Mouse (Mus musculus) MEL (cell line): ENCODE data around the gene Zfp512b. TPM values are rescaled to one million over a fixed set of nuclear protein-coding genes. Genes with fewer than 3 reads are reported as not detected.
A peak's percentile ranks its signal among the peaks of the same experiment; 100 is the strongest.

Experiments used
- DNase-seq: peaks from one replicate; pipeline ENCODE4 v3.0.0; 2011; ENCODE audit warnings: low read depth, low spot score
- H3K27ac ChIP-seq: 2 replicates; pipeline ENCODE4 v1.5.1; 2012; ENCODE audit warnings: low read depth, mild to moderate bottlenecking, control low read depth, low read length, moderate library complexity; ENCODE audit not compliant: control insufficient read depth
- H3K27me3 ChIP-seq, 2 experiments: fragments of 150-350 bp in 1 of 2; sonication (generic) in 1 of 2; 2 replicates each; pipeline ENCODE4 v1.6.1; 2012; ENCODE audit warnings: low read length in 2 of 2, mild to moderate bottlenecking in 2 of 2, improper control_type of control experiment in 1 of 2, moderate library complexity in 1 of 2; ENCODE audit not compliant: insufficient read depth in 2 of 2, control insufficient read depth in 1 of 2
- H3K36me3 ChIP-seq, 2 experiments: 2 replicates each; pipeline ENCODE4 v1.6.1; 2012 to 2014; ENCODE audit warnings: low read length in 2 of 2, improper control_type of control experiment in 1 of 2, inconsistent platforms in 1 of 2, mild to moderate bottlenecking in 1 of 2; ENCODE audit not compliant: insufficient read depth in 2 of 2, control insufficient read depth in 1 of 2
- H3K4me1 ChIP-seq, 2 experiments: fragments of 150-350 bp in 1 of 2; sonication (generic) in 1 of 2; 2 replicates each; pipeline ENCODE4 v1.6.1; 2012; ENCODE audit warnings: low read length in 2 of 2, improper control_type of control experiment in 1 of 2, mild to moderate bottlenecking in 1 of 2; ENCODE audit not compliant: insufficient read depth in 2 of 2, control insufficient read depth in 1 of 2
- H3K4me3 ChIP-seq, 2 experiments: fragments of 150-350 bp in 1 of 2; sonication (generic) in 1 of 2; 2 replicates each; pipeline ENCODE4 v1.5.1; 2012; ENCODE audit warnings: low read depth in 2 of 2, low read length in 2 of 2, mild to moderate bottlenecking in 2 of 2, moderate library complexity in 2 of 2, control low read depth in 1 of 2, improper control_type of control experiment in 1 of 2; ENCODE audit not compliant: control insufficient read depth in 1 of 2, insufficient read depth in 1 of 2
- H3K79me2 ChIP-seq: 2 replicates; pipeline ENCODE4 v1.6.1; 2012; ENCODE audit warnings: mild to moderate bottlenecking, low read length, moderate library complexity; ENCODE audit not compliant: control insufficient read depth, poor library complexity, insufficient read depth
- H3K9ac ChIP-seq: 2 replicates; pipeline ENCODE4 v1.6.1; 2012; ENCODE audit warnings: low read depth, mild to moderate bottlenecking, control low read depth, low read length, moderate library complexity; ENCODE audit not compliant: control insufficient read depth, poor library complexity, severe bottlenecking
- H3K9me3 ChIP-seq: fragments of 150-350 bp; sonication (generic); replicated peaks from 2 replicates; pipeline ENCODE4 v1.6.1; 2012; ENCODE audit warnings: mild to moderate bottlenecking, low read length, improper control_type of control experiment, moderate library complexity; ENCODE audit not compliant: insufficient read depth
- CHD1 ChIP-seq: IDR thresholded peaks from 2 replicates; pipeline ENCODE4 v1.6.1; 2012; ENCODE audit warnings: low read depth, mild to moderate bottlenecking, inconsistent platforms, low read length, improper control_type of control experiment
- E2F4 ChIP-seq: IDR thresholded peaks from 2 replicates; pipeline ENCODE4 v1.6.1; 2011; ENCODE audit warnings: low read depth, low read length, improper control_type of control experiment, borderline replicate concordance
- GATA1 ChIP-seq: IDR thresholded peaks from 2 replicates; pipeline ENCODE4 v1.6.1; 2011; ENCODE audit warnings: low read depth, low read length, improper control_type of control experiment
- NELFE ChIP-seq: IDR thresholded peaks from 2 replicates; pipeline ENCODE4 v1.6.1; 2011; ENCODE audit warnings: low read depth, low read length, improper control_type of control experiment
- POLR2AphosphoS2 ChIP-seq: IDR thresholded peaks from 2 replicates; pipeline ENCODE4 v1.6.1; 2011; ENCODE audit warnings: low read length, improper control_type of control experiment
- ZMIZ1 ChIP-seq: IDR thresholded peaks from 2 replicates; pipeline ENCODE4 v1.6.1; 2012; ENCODE audit warnings: low read depth, mild to moderate bottlenecking, inconsistent platforms, low read length, improper control_type of control experiment, moderate library complexity
- polyA plus RNA-seq, 2 experiments: library from polyadenylated mRNA; stranded (reverse) in 1 of 2; unstranded in 1 of 2; fragments of >175 nt in 1 of 2; fragments of >200 nt in 1 of 2; gene quantifications; 2 replicates each; pipeline versions ENCODE4 v1.2.1 to v1.2.4; 2012; ENCODE audit warnings: low replicate concordance in 2 of 2, low read depth in 1 of 2; ENCODE audit not compliant: insufficient read length in 2 of 2, insufficient read depth in 1 of 2, missing spikeins in 1 of 2
- total RNA-seq: library from RNA; depleted of rRNA; stranded (reverse); fragments of 300-350 nt; gene quantifications from 2 replicates; pipeline ENCODE4 v1.2.3, GENCODE M21; 2012

Gene Zfp512b
- total and polyA plus RNA-seq, 3 experiments = 15.5 to 37.6 TPM; not detected in 1

- no peak for DNase-seq
Observed at GRCm38 (mm10) chr2:181583460-181584257, 8.9 kb downstream of the Zfp512b start.

GRCm38 (mm10) chr2:181582939-181583338, 9.7 kb downstream of the Zfp512b start:
- Histone ChIP-seq H3K4me1 (peaks cover 3 to 7% of the 10 kb centered on the region in 2 experiments), H3K36me3 (peaks cover 0 to 9% of the 10 kb centered on the region in 2 experiments; a peak in 2 of 4 replicates), H3K27ac (no peak overlapping the region), H3K79me2 (peaks cover 8% of the 10 kb centered on the region), H3K9me3 (no peaks in the 10 kb centered on the region), H3K27me3 (no peaks in the 10 kb centered on the region), H3K9ac (no peak overlapping the region), H3K4me3 (no peak overlapping the region)
- DNase-seq = no peak
- TF ChIP-seq GATA1 = no peak

More at GRCm38 (mm10) chr2:181583460-181584257, 8.9 kb downstream of the Zfp512b start:
- Histone ChIP-seq H3K27ac (no peak overlapping the region), H3K4me3 (no peak overlapping the region), H3K36me3 (peaks cover 0 to 2% of the 10 kb centered on the region in 2 experiments; a peak in 3 of 4 replicates), H3K4me1 (peaks cover 0 to 3% of the 10 kb centered on the region in 2 experiments; a peak in 2 of 4 replicates), H3K27me3 (no peaks in the 10 kb centered on the region), H3K79me2 (peaks cover 8% of the 10 kb centered on the region), H3K9ac (no peak overlapping the region), H3K9me3 (no peaks in the 10 kb centered on the region)
- no peak for TF ChIP-seq GATA1
- 0 out of 2 replicates have a peak, but pooled peaks have one; percentile 44 for TF ChIP-seq POLR2AphosphoS2

GRCm38 (mm10) chr2:181582358-181582757, 10.2 kb downstream of the Zfp512b start:
- no peak for TF ChIP-seq NELFE
- no peak for TF ChIP-seq E2F4
- TF ChIP-seq ZMIZ1 = no peak
- no peak for TF ChIP-seq CHD1
- DNase-seq = no peak
- Histone ChIP-seq H3K36me3 (peaks cover 0 to 15% of the 10 kb centered on the region in 2 experiments; a peak in 2 of 4 replicates), H3K9ac (no peak overlapping the region; the same call in 1 of the 2 replicates), H3K27me3 (no peaks in the 10 kb centered on the region), H3K4me1 (peaks cover 8 to 13% of the 10 kb centered on the region in 2 experiments), H3K79me2 (peaks cover 8% of the 10 kb centered on the region), H3K9me3 (no peaks in the 10 kb centered on the region), H3K27ac (no peak overlapping the region), H3K4me3 (peak overlapping the region in 1 of 2 experiments; percentile 72; a peak in 1 of 4 replicates)
